Mouse (Mus musculus) embryonic fibroblast, embryonic 13.5 days (primary cell): ENCODE data around the gene 1700014D04Rik.

Experiments
- CTCF ChIP-seq: IDR thresholded peaks from 2 replicates; pipeline ENCODE4 v1.5.1; 2011; ENCODE audit warnings: mild to moderate bottlenecking, control low read depth, low read length, moderate library complexity, borderline replicate concordance; ENCODE audit not compliant: insufficient read depth
- POLR2A ChIP-seq: IDR thresholded peaks from 2 replicates; pipeline ENCODE4 v1.6.1; 2011; ENCODE audit warnings: low read depth, mild to moderate bottlenecking, control low read depth, low read length, moderate library complexity

DNA sequence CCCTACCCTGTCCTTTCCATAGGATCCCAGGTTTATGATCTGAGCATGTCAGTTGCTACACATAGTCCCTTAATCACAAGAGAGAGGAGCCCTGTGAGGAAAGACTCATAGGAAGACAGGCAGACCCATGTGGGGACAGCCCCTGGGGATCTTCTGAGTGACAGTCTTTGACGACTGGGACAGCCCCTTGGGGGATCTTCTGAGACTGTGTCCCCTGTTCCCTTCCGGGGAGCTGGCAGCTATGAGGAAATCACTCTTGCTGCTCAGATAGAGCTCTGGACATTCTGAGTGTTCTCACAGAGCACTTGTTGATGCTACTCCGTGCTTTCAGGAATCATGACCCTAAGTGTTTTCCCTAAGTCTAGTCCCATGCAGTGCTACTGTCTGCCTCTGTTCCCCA is 32.8 kb downstream of the 1700014D04Rik start:
- TF ChIP-seq CTCF (no peak), POLR2A (no peak)
